Mouse (Mus musculus): Measurements from ENCODE around the gene Lig4.

Lig4 gene

GRCm38 (mm10) chr8:9929746-9930445, 47.6 kb downstream of the Lig4 start:
- DNase-seq, result no peak
